Mouse (Mus musculus) embryonic stem cell, embryonic (primary cell): Measurements from ENCODE around the gene Abi3.

ENCODE experiments used
- CTCF ChIA-PET, 4 experiments: fragments of 300-600 bp in 2 of 4; fragments of 350-600 bp in 2 of 4; sonication (Branson Sonifier 250); formaldehyde crosslinking; loops; one replicate each; lab custom pipeline; 2022; ENCODE audit warnings: inconsistent platforms in 2 of 4; lab: Charles Lee
- POLR2A ChIA-PET, 4 experiments: fragments of 300-600 bp in 2 of 4; fragments of 350-600 bp in 2 of 4; sonication (Branson Sonifier 250); formaldehyde crosslinking; loops; one replicate each; lab custom pipeline; 2022; ENCODE audit warnings: antibody characterized with exemption in 4 of 4, inconsistent platforms in 1 of 4; lab: Charles Lee

The Abi3 gene

GRCm38 (mm10) chr11:95791787-95792186 is 50.5 kb downstream of the Abi3 start:
- POLR2A ChIA-PET, result interaction anchor here in 2 of 4 experiments (1.8 to 2.2 kb wide), 3 partner anchors 10 to 13 kb away, joined by 3 to 9 read pairs (median 4); no protein-coding TSS in a partner anchor
- CTCF ChIA-PET, result no interaction called here

DNA sequence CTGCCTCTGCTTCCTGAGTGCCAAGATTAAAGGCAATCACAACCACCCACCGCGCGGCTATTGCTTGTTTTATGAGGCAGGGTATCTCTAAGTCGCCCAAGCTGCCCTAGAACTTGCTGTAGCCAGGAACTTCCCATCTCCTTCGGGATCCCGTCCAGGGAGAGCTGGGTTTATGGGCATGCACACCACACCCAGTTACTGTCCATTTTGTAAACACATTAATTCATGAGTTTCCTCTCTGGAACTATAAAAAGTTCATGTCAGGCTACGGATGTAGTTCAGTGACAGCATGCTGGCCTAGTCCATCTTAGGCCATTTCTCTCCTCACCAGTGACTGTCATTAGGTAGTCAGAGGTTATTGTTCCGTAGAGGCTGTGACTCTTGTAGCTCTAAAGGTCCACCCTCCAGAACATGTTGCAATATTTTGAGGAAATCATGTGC is 52.8 kb downstream of the Abi3 start:
- CTCF ChIA-PET, result interaction anchor here in 1 of 4 experiments (1.0 kb wide), 1 partner anchor 10 kb away, joined by 3 read pairs; no protein-coding TSS in a partner anchor
- POLR2A ChIA-PET, result interaction anchor here in 1 of 4 experiments (1.1 kb wide), 1 partner anchor 8 kb away, joined by 3 read pairs; no protein-coding TSS in a partner anchor

- POLR2A ChIA-PET, result interaction anchor here in 2 of 4 experiments (0.8 to 1.3 kb wide), 5 partner anchors 11 to 243 kb away, joined by 3 to 7 read pairs (median 3); no protein-coding TSS in a partner anchor
- CTCF ChIA-PET, result interaction anchor here in 3 of 4 experiments (0.5 to 2.0 kb wide), 16 partner anchors 8 to 306 kb away, joined by 3 to 9 read pairs (median 4); no protein-coding TSS in a partner anchor
Measured at GRCm38 (mm10) chr11:95786511-95786910, 55.8 kb downstream of the Abi3 start.

DNA sequence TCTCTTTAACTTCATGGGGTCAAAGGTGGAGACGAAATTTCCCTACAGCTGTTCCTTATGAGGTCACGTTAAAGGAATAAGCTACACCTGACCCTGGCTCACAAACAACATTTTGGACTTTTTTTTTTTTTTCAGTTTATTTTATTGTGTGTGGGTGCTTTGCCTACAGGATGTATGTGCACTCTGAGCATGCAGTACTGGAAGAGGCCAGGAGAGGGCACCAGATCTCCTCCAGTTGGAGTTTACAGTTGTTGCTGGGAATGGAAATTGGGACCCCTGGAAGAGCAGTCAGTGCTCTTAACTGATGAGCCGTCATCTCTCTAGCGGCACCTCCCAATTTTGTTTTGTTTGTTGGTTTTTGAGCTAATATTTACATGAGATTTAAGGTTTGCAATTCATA is 56.6 kb downstream of the Abi3 start:
- POLR2A ChIA-PET, result interaction anchor here in 2 of 4 experiments (0.6 to 2.2 kb wide), 6 partner anchors 12 to 320 kb away, joined by 3 to 11 read pairs (median 6); no protein-coding TSS in a partner anchor
- CTCF ChIA-PET, result interaction anchor here in 3 of 4 experiments (0.6 to 1.6 kb wide), 9 partner anchors 10 to 154 kb away, joined by 3 to 4 read pairs (median 3); no protein-coding TSS in a partner anchor

- POLR2A ChIA-PET, result interaction anchor here in 3 of 4 experiments (0.6 to 2.2 kb wide), 5 partner anchors 8 to 230 kb away, joined by 3 to 11 read pairs (median 3); no protein-coding TSS in a partner anchor
- CTCF ChIA-PET, result interaction anchor here (0.5 to 0.8 kb wide), 5 partner anchors 44 to 360 kb away, joined by 3 to 16 read pairs (median 3); no protein-coding TSS in a partner anchor
Measured at GRCm38 (mm10) chr11:95783958-95784357, 58.3 kb downstream of the Abi3 start.

GRCm38 (mm10) chr11:95783457-95783856 is 58.8 kb downstream of the Abi3 start:
- ChIA-PET CTCF (interaction anchor here in 3 of 4 experiments (0.5 to 0.8 kb wide), 4 partner anchors 72 to 360 kb away, joined by 3 to 16 read pairs (median 3); no protein-coding TSS in a partner anchor), POLR2A (interaction anchor here in 2 of 4 experiments (0.6 to 1.6 kb wide), 3 partner anchors 12 to 231 kb away, joined by 3 read pairs; no protein-coding TSS in a partner anchor)

GRCm38 (mm10) chr11:95781557-95781956 is 60.7 kb downstream of the Abi3 start:
- ChIA-PET POLR2A (interaction anchor here in 3 of 4 experiments (0.5 to 1.8 kb wide), 29 partner anchors 8 to 467 kb away, joined by 3 to 12 read pairs (median 4); no protein-coding TSS in a partner anchor), CTCF (interaction anchor here in 3 of 4 experiments (0.6 to 1.5 kb wide), 9 partner anchors 11 to 104 kb away, joined by 3 to 7 read pairs (median 3); no protein-coding TSS in a partner anchor)

GRCm38 (mm10) chr11:95780480-95780879 is 61.8 kb downstream of the Abi3 start:
- ChIA-PET POLR2A (interaction anchor here in 2 of 4 experiments (0.6 to 1.7 kb wide), 6 partner anchors 11 to 160 kb away, joined by 3 to 9 read pairs (median 4); no protein-coding TSS in a partner anchor), CTCF (interaction anchor here in 2 of 4 experiments (0.6 to 1.5 kb wide), 3 partner anchors 10 to 1108 kb away, joined by 3 to 7 read pairs (median 4); no protein-coding TSS in a partner anchor)
